Mouse (Mus musculus) embryonic stem cell, embryonic (primary cell): Measurements from ENCODE around the gene Cstf3.

Experiments used
- CTCF ChIA-PET, 4 experiments: fragments of 300-600 bp in 2 of 4; fragments of 350-600 bp in 2 of 4; sonication (Branson Sonifier 250); formaldehyde crosslinking; loops; one replicate each; lab custom pipeline; 2022; ENCODE audit warnings: inconsistent platforms in 2 of 4; lab: Charles Lee
- POLR2A ChIA-PET, 4 experiments: fragments of 300-600 bp in 2 of 4; fragments of 350-600 bp in 2 of 4; sonication (Branson Sonifier 250); formaldehyde crosslinking; loops; one replicate each; lab custom pipeline; 2022; ENCODE audit warnings: antibody characterized with exemption in 4 of 4, inconsistent platforms in 1 of 4; lab: Charles Lee

The Cstf3 gene

GRCm38 (mm10) chr2:104584226-104584625 is 6.1 kb upstream of the Cstf3 start:
- ChIA-PET POLR2A (interaction anchor here in 1 of 4 experiments (0.6 to 8.4 kb wide), 7 partner anchors 7 to 187 kb away, joined by 3 to 133 read pairs (median 3); partner anchors contain the start of gene Depdc7), CTCF (interaction anchor here in 1 of 4 experiments (0.7 kb wide), 1 partner anchor 402 kb away, joined by 3 read pairs; no protein-coding TSS in a partner anchor)

- ChIA-PET POLR2A (interaction anchor here in 2 of 4 experiments (0.6 to 12.3 kb wide), 6 partner anchors 9 to 55 kb away, joined by 3 to 227 read pairs (median 6); no protein-coding TSS in a partner anchor), CTCF (interaction anchor here in 2 of 4 experiments (0.6 to 1.4 kb wide), 2 partner anchors 12 to 141 kb away, joined by 3 to 5 read pairs; no protein-coding TSS in a partner anchor)
Observed at GRCm38 (mm10) chr2:104585645-104586044, 4.7 kb upstream of the Cstf3 start.

GRCm38 (mm10) chr2:104588552-104588951 is 1.8 kb upstream of the Cstf3 start:
- POLR2A ChIA-PET = interaction anchor here (0.6 to 12.3 kb wide), 27 partner anchors 8 to 1228 kb away, joined by 3 to 227 read pairs (median 6); partner anchors contain the start of genes Cd59b (in 1 of the 4) and Hipk3 (in 1 of the 4)
- CTCF ChIA-PET = interaction anchor here in 1 of 4 experiments (0.7 kb wide), 1 partner anchor 56 kb away, joined by 5 read pairs; no protein-coding TSS in a partner anchor

GRCm38 (mm10) chr2:104590829-104591117 is 450 bp downstream of the Cstf3 start:
- POLR2A ChIA-PET = interaction anchor here (0.8 to 12.3 kb wide), 72 partner anchors 8 to 1025 kb away, joined by 3 to 227 read pairs (median 6); partner anchors contain the start of genes Hipk3 (in 3 of the 4), Depdc7 (in 2 of the 4), A930018P22Rik (in 1 of the 4) and Abtb2 (in 1 of the 4)
- CTCF ChIA-PET = interaction anchor here in 2 of 4 experiments (0.7 to 1.5 kb wide), 3 partner anchors 13 to 146 kb away, joined by 3 to 20 read pairs (median 7); no protein-coding TSS in a partner anchor

GRCm38 (mm10) chr2:104591141-104591540 is 818 bp downstream of the Cstf3 start:
- CTCF ChIA-PET = interaction anchor here in 1 of 4 experiments (1.5 kb wide), 1 partner anchor 12 kb away, joined by 20 read pairs; no protein-coding TSS in a partner anchor
- POLR2A ChIA-PET = interaction anchor here (1.1 to 12.3 kb wide), 43 partner anchors 7 to 332 kb away, joined by 3 to 227 read pairs (median 7); partner anchors contain the start of genes Hipk3 (in 2 of the 4), D430041D05Rik (in 1 of the 4), Depdc7 (in 1 of the 4) and Tcp11l1 (in 1 of the 4)

- ChIA-PET CTCF (interaction anchor here in 1 of 4 experiments (0.5 kb wide), 1 partner anchor 525 kb away, joined by 3 read pairs; no protein-coding TSS in a partner anchor), POLR2A (interaction anchor here (0.7 to 12.3 kb wide), 10 partner anchors 8 to 359 kb away, joined by 3 to 227 read pairs (median 5); no protein-coding TSS in a partner anchor)
Observed at GRCm38 (mm10) chr2:104595063-104595462, 4.7 kb downstream of the Cstf3 start.

GRCm38 (mm10) chr2:104603431-104603830 is 13.1 kb downstream of the Cstf3 start:
- POLR2A ChIA-PET = interaction anchor here (0.5 to 5.6 kb wide), 39 partner anchors 8 to 1312 kb away, joined by 3 to 227 read pairs (median 4); partner anchors contain the start of genes Cstf3 (in 3 of the 4), Depdc7 (in 1 of the 4), Hipk3 (in 1 of the 4) and Tcp11l1 (in 1 of the 4)
- CTCF ChIA-PET = interaction anchor here in 3 of 4 experiments (0.7 to 3.3 kb wide), 8 partner anchors 13 to 159 kb away, joined by 3 to 20 read pairs (median 4); partner anchors contain the start of gene Cstf3 (in 1 of the 3)

- ChIA-PET CTCF (interaction anchor here in 3 of 4 experiments (0.6 to 3.3 kb wide), 7 partner anchors 12 to 1382 kb away, joined by 3 to 20 read pairs (median 5); partner anchors contain the start of gene Cstf3 (in 1 of the 3)), POLR2A (interaction anchor here (0.6 to 5.6 kb wide), 20 partner anchors 12 to 614 kb away, joined by 3 to 227 read pairs (median 5); partner anchors contain the start of genes Cstf3 (in 3 of the 4), A930018P22Rik (in 1 of the 4) and Eif3m (in 1 of the 4))
Observed at GRCm38 (mm10) chr2:104604718-104605117, 14.4 kb downstream of the Cstf3 start.

GRCm38 (mm10) chr2:104605560-104605959 is 15.2 kb downstream of the Cstf3 start:
- CTCF ChIA-PET = interaction anchor here in 1 of 4 experiments (0.6 kb wide), 1 partner anchor 30 kb away, joined by 3 read pairs; no protein-coding TSS in a partner anchor
- POLR2A ChIA-PET = interaction anchor here (1.1 to 5.6 kb wide), 7 partner anchors 11 to 32 kb away, joined by 3 to 227 read pairs (median 51); partner anchors contain the start of gene Cstf3 (in 4 of the 4)

GRCm38 (mm10) chr2:104614786-104615185 is 24.5 kb downstream of the Cstf3 start:
- CTCF ChIA-PET = no interaction called here
- POLR2A ChIA-PET = interaction anchor here in 3 of 4 experiments (0.6 to 4.0 kb wide), 10 partner anchors 8 to 97 kb away, joined by 3 to 56 read pairs (median 3); partner anchors contain the start of gene Cstf3 (in 1 of the 3)

- POLR2A ChIA-PET = interaction anchor here in 2 of 4 experiments (0.5 to 4.0 kb wide), 13 partner anchors 8 to 624 kb away, joined by 3 to 56 read pairs (median 5); partner anchors contain the start of gene Cstf3 (in 2 of the 2)
- CTCF ChIA-PET = interaction anchor here in 2 of 4 experiments (0.7 to 1.1 kb wide), 2 partner anchors 11 to 14 kb away, joined by 3 read pairs; no protein-coding TSS in a partner anchor
Observed at GRCm38 (mm10) chr2:104615985-104616711, 25.8 kb downstream of the Cstf3 start.

GRCm38 (mm10) chr2:104658659-104659058 is 68.3 kb downstream of the Cstf3 start:
- CTCF ChIA-PET = no interaction called here

GRCm38 (mm10) chr2:104663372-104664100 is 73.2 kb downstream of the Cstf3 start:
- POLR2A ChIA-PET = interaction anchor here in 1 of 4 experiments (1.1 kb wide), 1 partner anchor 18 kb away, joined by 4 read pairs; no protein-coding TSS in a partner anchor

More at GRCm38 (mm10) chr2:104658659-104659058, 68.3 kb downstream of the Cstf3 start:
- POLR2A ChIA-PET = interaction anchor here in 1 of 4 experiments (1.2 kb wide), 1 partner anchor 15 kb away, joined by 4 read pairs; no protein-coding TSS in a partner anchor

GRCm38 (mm10) chr2:104669122-104669804 is 78.9 kb downstream of the Cstf3 start:
- ChIA-PET CTCF (interaction anchor here in 3 of 4 experiments (0.6 to 2.7 kb wide), 3 partner anchors 15 to 57 kb away, joined by 4 to 11 read pairs (median 10); no protein-coding TSS in a partner anchor), POLR2A (interaction anchor here in 3 of 4 experiments (1.0 to 4.6 kb wide), 9 partner anchors 12 to 186 kb away, joined by 3 to 44 read pairs (median 4); partner anchors contain the start of genes Cstf3 (in 3 of the 3) and Depdc7 (in 1 of the 3))

More at GRCm38 (mm10) chr2:104663372-104664100, 73.2 kb downstream of the Cstf3 start:
- CTCF ChIA-PET = interaction anchor here in 1 of 4 experiments (1.0 to 1.1 kb wide), 2 partner anchors 17 to 22 kb away, joined by 4 to 5 read pairs; no protein-coding TSS in a partner anchor

- CTCF ChIA-PET = no interaction called here
- POLR2A ChIA-PET = interaction anchor here in 1 of 4 experiments (0.6 to 4.6 kb wide), 5 partner anchors 9 to 83 kb away, joined by 3 to 44 read pairs (median 5); no protein-coding TSS in a partner anchor
Observed at GRCm38 (mm10) chr2:104671724-104672123, 81.4 kb downstream of the Cstf3 start.

GRCm38 (mm10) chr2:104677326-104677725 is 87.0 kb downstream of the Cstf3 start:
- CTCF ChIA-PET = interaction anchor here in 3 of 4 experiments (0.6 to 1.4 kb wide), 4 partner anchors 8 to 31 kb away, joined by 3 read pairs; no protein-coding TSS in a partner anchor
- POLR2A ChIA-PET = no interaction called here
